Mouse (Mus musculus) heart, embryonic 11.5 days (tissue): Measurements from ENCODE around the gene Gm9999. TPM values are rescaled to one million over a fixed set of nuclear protein-coding genes. Genes with fewer than 3 reads are reported as not detected.
"Not testable (repeated sequence)": the region's sequence is repeated elsewhere in the genome, so short reads cannot be mapped to it uniquely, and the experiment has no call there.

ENCODE experiments used
- ATAC-seq: fragments of 200-750 bp; cut with Nextera tagmentation; replicated peaks from 2 replicates; pipeline ENCODE4 v1.8.0; 2017; ENCODE audit warnings: moderate library complexity; ENCODE audit not compliant: insufficient number of reproducible peaks, low FRiP score, low TSS enrichment
- H3K27ac ChIP-seq: fragments of 300-500 bp; sonication (generic); 2 replicates; pipeline ENCODE4 v1.5.1; 2014; ENCODE audit warnings: mild to moderate bottlenecking, low read depth, low read length
- H3K27me3 ChIP-seq: fragments of 300-500 bp; sonication (generic); 2 replicates; pipeline ENCODE4 v1.6.1; 2014; ENCODE audit warnings: mild to moderate bottlenecking, low read length, mixed read lengths; ENCODE audit not compliant: control insufficient read depth, insufficient read depth
- H3K36me3 ChIP-seq: fragments of 300-500 bp; sonication (generic); 2 replicates; pipeline ENCODE4 v1.6.1; 2014; ENCODE audit warnings: mild to moderate bottlenecking, low read length, moderate library complexity, mixed read lengths; ENCODE audit not compliant: control insufficient read depth, insufficient read depth
- H3K4me1 ChIP-seq: fragments of 300-500 bp; sonication (generic); 2 replicates; pipeline ENCODE4 v1.6.1; 2014; ENCODE audit warnings: low read length; ENCODE audit not compliant: control insufficient read depth, insufficient read depth
- H3K4me2 ChIP-seq: fragments of 300-500 bp; sonication (generic); 2 replicates; pipeline ENCODE4 v1.6.1; 2014; ENCODE audit warnings: mild to moderate bottlenecking, moderate library complexity
- H3K4me3 ChIP-seq: fragments of 300-500 bp; sonication (generic); 2 replicates; pipeline ENCODE4 v1.5.1; 2014; ENCODE audit warnings: low read depth, low read length
- H3K9ac ChIP-seq: fragments of 300-500 bp; sonication (generic); 2 replicates; pipeline ENCODE4 v1.6.1; 2014; ENCODE audit warnings: mild to moderate bottlenecking, low read depth, low read length, moderate library complexity
- H3K9me3 ChIP-seq: fragments of 300-500 bp; sonication (generic); replicated peaks from 2 replicates; pipeline ENCODE4 v1.6.1; 2016; ENCODE audit warnings: low read length; ENCODE audit not compliant: control insufficient read depth
- WGBS: fragments of 180-500 bp; shearing (Covaris S2); extraction: QIAGEN DNeasy Blood & Tissue Kit; methylation state at CpG from one replicate; pipeline ENCODE4 v1.1.7; 2014; ENCODE audit not compliant: insufficient replicate concordance; 5-methylcytosine and 5-hydroxymethylcytosine counted together
- polyA plus RNA-seq: library from polyadenylated mRNA; unstranded; fragments of >200 nt; fragmentation: Nextera tagmentation; extraction: Ambion mirVana; gene quantifications from 2 replicates; pipeline ENCODE4 v1.2.1, GENCODE M21; 2014

The Gm9999 gene
- polyA plus RNA-seq, 1 experiment from 2014 or later, result not detected

DNA sequence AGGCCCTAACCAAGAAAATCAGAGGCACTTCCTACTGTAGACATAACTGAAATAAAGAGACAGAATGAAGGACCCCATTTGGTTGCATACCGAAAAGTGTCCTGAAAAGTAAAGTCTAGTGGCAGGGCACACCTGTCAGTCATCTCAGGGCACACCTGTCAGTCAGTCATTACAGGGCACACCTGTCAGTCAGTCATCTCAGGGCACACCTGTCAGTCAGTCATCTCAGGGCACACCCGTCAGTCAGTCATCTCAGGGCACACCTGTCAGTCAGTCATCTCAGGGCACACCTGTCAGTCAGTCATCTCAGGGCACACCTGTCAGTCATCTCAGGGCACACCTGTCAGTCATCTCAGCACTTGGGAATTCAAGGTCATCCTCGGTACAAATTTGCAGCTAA, 43.5 kb downstream of the Gm9999 start:
- not testable (repeated sequence) for H3K27me3 ChIP-seq, H3K9ac ChIP-seq, H3K27ac ChIP-seq, H3K4me2 ChIP-seq, ATAC-seq, H3K36me3 ChIP-seq, H3K4me1 ChIP-seq, H3K4me3 ChIP-seq, H3K9me3 ChIP-seq
- 88% methylated on average over 3 of the region's 3 CpGs for WGBS

DNA sequence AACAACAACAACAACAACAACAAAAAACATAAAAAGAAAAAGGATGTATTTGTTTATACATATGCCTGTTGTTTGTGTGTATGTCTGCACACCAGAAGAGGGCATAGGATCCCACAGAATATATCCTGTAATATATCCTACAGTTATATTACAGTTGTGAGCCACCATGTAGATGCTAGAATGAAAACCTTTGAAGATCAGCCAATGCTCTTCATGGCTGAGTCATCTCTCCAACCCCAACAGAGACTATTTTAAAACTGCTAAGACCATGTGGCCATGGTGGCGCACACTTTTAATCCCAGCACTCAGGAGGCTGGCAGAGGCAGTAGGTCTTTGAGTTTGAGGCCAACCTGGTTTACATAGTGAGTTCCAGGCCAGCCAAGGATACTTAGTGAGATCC, 44.1 kb downstream of the Gm9999 start:
- Histone ChIP-seq H3K27me3 (no peaks in the 10 kb centered on the region), H3K9ac (no peak overlapping the region), H3K9me3 (no peaks in the 10 kb centered on the region), H3K4me2 (no peak overlapping the region), H3K4me3 (no peak overlapping the region), H3K27ac (no peak overlapping the region), H3K4me1 (no peaks in the 10 kb centered on the region), H3K36me3 (no peaks in the 10 kb centered on the region)
- ATAC-seq, result no peak
- 84% methylated on average over 1 of the region's 1 CpGs for WGBS

DNA sequence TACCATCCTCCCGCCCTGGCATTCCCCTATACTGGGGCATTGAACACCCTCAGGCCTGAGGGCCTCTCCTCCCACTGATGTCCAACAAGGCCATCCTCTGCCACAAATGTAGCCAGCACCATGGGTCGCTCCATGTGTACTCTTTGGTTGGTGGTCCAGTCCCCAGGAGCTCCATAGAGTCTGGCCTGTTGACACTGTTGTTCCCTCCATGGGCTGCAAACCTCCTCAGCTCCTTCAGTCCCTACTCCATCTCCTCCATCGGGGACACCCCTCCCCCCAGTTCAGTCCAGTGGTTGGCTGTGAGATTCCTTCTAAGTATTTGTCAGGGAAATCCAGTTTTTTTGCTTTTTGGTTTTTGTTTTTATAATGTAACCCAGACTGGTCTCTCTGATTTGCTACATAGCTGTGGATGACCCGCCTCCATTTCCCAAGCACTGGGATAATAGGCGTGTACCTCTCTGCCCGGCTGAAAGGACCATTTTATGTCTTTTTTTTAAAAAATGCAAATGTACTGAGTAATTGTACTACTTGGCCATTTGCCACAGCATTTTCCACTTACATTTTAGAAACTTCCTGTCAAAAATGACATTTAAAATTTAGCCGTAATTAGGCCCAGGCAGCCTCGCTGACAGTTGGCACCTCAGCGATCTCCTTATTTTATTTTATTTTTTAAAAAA, 47.3 kb downstream of the Gm9999 start:
- H3K27ac ChIP-seq, result no peak overlapping the region
- no peak overlapping the region for H3K4me2 ChIP-seq
- no peaks in the 10 kb centered on the region for H3K36me3 ChIP-seq
- ATAC-seq, result no peak
- WGBS, result 81% methylated on average over 9 of the region's 9 CpGs
- no peaks in the 10 kb centered on the region for H3K27me3 ChIP-seq
- no peak overlapping the region for H3K9ac ChIP-seq
- H3K4me3 ChIP-seq, result no peak overlapping the region
- no peaks in the 10 kb centered on the region for H3K4me1 ChIP-seq
- H3K9me3 ChIP-seq, result no peaks in the 10 kb centered on the region

DNA sequence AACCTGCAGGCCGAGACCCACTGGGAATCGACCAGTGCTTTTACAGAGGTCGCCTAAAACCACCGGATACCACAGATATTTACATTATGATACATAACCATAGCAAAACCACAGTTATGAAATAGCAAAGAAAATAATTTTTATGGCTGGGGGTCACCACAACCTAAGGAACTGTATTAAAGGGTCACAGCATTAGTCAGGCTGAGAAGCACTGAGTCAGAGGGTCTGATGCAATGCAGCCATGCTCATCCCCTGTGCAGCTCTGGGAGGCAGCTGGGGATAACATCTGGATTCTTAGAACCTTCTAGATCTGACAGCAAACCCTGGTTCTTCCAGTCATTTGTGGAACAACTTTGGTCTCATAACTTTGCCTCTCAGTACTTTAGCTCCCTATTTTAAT, 48.0 kb downstream of the Gm9999 start:
- Histone ChIP-seq H3K9me3 (no peaks in the 10 kb centered on the region), H3K27ac (no peak overlapping the region), H3K4me3 (no peak overlapping the region), H3K27me3 (no peaks in the 10 kb centered on the region), H3K4me1 (no peaks in the 10 kb centered on the region), H3K4me2 (no peak overlapping the region), H3K36me3 (no peaks in the 10 kb centered on the region), H3K9ac (no peak overlapping the region)
- WGBS, result 71% methylated on average over 4 of the region's 4 CpGs
- ATAC-seq, result no peak

DNA sequence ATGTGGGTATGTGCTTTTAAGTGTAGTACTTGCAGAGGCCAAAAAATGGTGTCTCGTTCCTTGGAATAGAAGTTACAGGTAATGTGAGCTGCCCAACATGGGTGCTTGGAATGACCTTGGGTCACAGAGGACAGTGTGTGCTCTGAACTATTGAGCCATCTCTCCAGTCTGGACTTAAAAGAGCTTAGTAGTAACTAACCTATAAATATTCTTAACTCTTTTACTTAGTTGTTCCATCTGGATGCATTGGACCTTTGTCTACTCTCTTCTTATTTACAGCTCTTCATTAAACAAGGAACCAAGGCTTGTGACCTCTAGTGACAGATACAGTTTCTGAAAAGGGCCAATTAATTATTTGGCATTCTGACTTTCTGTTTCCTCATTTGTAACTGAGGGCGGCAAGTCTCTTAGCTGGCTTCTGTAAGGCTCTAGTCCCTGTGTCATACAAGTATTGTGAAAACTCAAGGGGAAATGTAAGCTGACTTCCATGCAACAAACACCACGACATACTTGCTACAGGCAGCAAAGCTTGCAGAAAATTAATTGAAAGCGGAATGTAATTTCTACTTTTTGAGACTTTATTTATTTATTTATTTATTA, 51.5 kb downstream of the Gm9999 start:
- WGBS, result 85% methylated on average over 4 of the region's 4 CpGs
- H3K9me3 ChIP-seq, result no peaks in the 10 kb centered on the region
- H3K27me3 ChIP-seq, result no peaks in the 10 kb centered on the region
- H3K4me1 ChIP-seq, result no peaks in the 10 kb centered on the region
- no peaks in the 10 kb centered on the region for H3K36me3 ChIP-seq
- no peak overlapping the region for H3K4me3 ChIP-seq
- no peak overlapping the region for H3K4me2 ChIP-seq
- H3K9ac ChIP-seq, result no peak overlapping the region
- ATAC-seq, result no peak
- H3K27ac ChIP-seq, result no peak overlapping the region

DNA sequence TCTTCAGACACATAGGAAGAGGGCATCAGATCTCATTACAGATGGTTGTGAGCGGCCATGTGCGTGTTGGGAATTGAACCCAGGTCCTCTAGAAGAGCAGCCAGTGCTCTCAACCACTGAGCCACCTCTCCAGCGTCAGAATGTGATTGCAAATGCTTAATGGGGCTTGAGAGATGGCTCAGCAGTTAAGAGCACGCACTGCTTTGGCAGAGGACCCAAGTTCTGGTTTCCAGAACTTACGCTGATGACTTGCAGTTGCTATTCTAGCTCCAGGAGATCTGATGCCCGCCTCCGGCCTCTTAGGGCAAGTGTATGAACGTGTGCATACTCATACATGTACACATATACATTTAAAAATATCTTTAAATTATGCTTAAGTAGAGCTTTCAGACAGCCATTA, 52.0 kb downstream of the Gm9999 start:
- Histone ChIP-seq H3K36me3 (no peaks in the 10 kb centered on the region), H3K4me2 (no peak overlapping the region), H3K9ac (no peak overlapping the region), H3K9me3 (no peaks in the 10 kb centered on the region), H3K27ac (no peak overlapping the region), H3K4me3 (no peak overlapping the region), H3K27me3 (no peaks in the 10 kb centered on the region), H3K4me1 (no peaks in the 10 kb centered on the region)
- WGBS, result 81% methylated on average over 8 of the region's 8 CpGs
- ATAC-seq, result no peak

Other genes starting within 250 kb of the Gm9999 start
- gene Saa1, start 240.6 kb upstream of the Gm9999 start, polyA plus RNA-seq, result 0.47 TPM in 1 of 2 replicates, not detected in the other
- gene Saa2, start 231.8 kb upstream of the Gm9999 start, polyA plus RNA-seq, result 1.1 TPM in 1 of 2 replicates, not detected in the other
- gene Hps5, start 187.5 kb upstream of the Gm9999 start, polyA plus RNA-seq, result 11.8 and 12.7 TPM in 2 replicates
- gene Gtf2h1, start 187.5 kb upstream of the Gm9999 start, polyA plus RNA-seq, result 34.9 and 41.1 TPM in 2 replicates
- gene Ldha, start 142.1 kb upstream of the Gm9999 start, polyA plus RNA-seq, result 3,042 and 3,490 TPM in 2 replicates
- gene Ldhc, start 122.4 kb upstream of the Gm9999 start, polyA plus RNA-seq, result not detected in 2 replicates
- gene Tsg101, start 63.6 kb upstream of the Gm9999 start, polyA plus RNA-seq, result 199 and 205 TPM in 2 replicates
- gene Uevld, start 25.1 kb upstream of the Gm9999 start, polyA plus RNA-seq, result 9.3 and 10.6 TPM in 2 replicates
- gene Spty2d1, start 24.8 kb downstream of the Gm9999 start, polyA plus RNA-seq, result 15.6 and 18.8 TPM in 2 replicates
- 13.7 and 15.5 TPM in 2 replicates for gene Tmem86a, start 67.0 kb downstream of the Gm9999 start, polyA plus RNA-seq
- gene Ptpn5, start 150.1 kb downstream of the Gm9999 start, polyA plus RNA-seq, result 0.07 and 0.15 TPM in 2 replicates
- not detected in 2 replicates for gene Mrgpra6, start 221.3 kb downstream of the Gm9999 start, polyA plus RNA-seq